Mouse (Mus musculus): ENCODE results near the gene Edrf1. TPM values are rescaled to one million over a fixed set of nuclear protein-coding genes. Genes with fewer than 3 reads are reported as not detected.

The Edrf1 gene
- polyA plus RNA-seq, 2 experiments, result 8.7 to 9.8 TPM

DNA sequence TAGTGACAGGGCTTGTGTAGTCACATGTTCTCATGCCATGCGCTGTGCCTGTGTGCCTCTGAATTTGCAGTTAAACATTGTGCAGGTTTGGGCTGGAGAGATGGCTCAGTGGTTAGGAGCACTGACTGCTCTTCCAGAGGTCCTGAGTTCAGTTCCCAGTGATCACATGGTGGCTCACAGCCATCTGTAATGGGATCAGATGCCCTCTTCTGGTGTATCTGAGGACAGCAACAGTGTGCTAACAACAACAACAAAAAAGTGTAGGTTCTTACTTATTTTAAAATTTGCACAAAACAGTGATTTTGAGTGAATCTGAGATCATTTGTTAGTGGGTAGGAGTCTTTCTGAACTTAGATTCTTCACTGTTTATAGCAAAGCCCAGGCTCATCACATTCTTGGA, 81.2 kb downstream of the Edrf1 start:
- Histone ChIP-seq H3K9me3 (ENCODE audit: control insufficient read depth, low read length) (no peaks in the 10 kb centered on the region), H3K36me3 (replicated peaks; ENCODE audit: control insufficient read depth, insufficient read depth, low read depth) (peaks cover 70% of the 10 kb centered on the region), H3K27ac (no peak overlapping the region), H3K27me3 (ENCODE audit: control insufficient read depth, insufficient read depth, low read length) (no peaks in the 10 kb centered on the region), H3K9ac (replicated peaks) (no peak overlapping the region), H3K4me3 (ENCODE audit: insufficient read depth in 1 of 2, low read depth in 2 of 2, low read length in 2 of 2) (no peak overlapping the region), H3K4me1 (replicated peaks; ENCODE audit: control insufficient read depth in 2 of 2, insufficient read depth in 2 of 2, low read length in 1 of 2) (no peaks in the 10 kb centered on the region), H3K4me2 (ENCODE audit: low read depth) (no peak overlapping the region)
- ATAC-seq (ENCODE audit: insufficient read depth), result no peak
- 97% methylated on average over 1 of the region's 1 CpGs for WGBS (ENCODE audit: insufficient replicate concordance)
- TF ChIP-seq CTCF (IDR thresholded peaks at IDR 0.05; ENCODE audit: low read depth) (peak; percentile 53), EP300 (IDR thresholded peaks at IDR 0.05; ENCODE audit: low read depth) (no peak)
- DNase-seq (ENCODE audit: low read depth in 3 of 3, low spot score in 3 of 3), result no peak

DNA sequence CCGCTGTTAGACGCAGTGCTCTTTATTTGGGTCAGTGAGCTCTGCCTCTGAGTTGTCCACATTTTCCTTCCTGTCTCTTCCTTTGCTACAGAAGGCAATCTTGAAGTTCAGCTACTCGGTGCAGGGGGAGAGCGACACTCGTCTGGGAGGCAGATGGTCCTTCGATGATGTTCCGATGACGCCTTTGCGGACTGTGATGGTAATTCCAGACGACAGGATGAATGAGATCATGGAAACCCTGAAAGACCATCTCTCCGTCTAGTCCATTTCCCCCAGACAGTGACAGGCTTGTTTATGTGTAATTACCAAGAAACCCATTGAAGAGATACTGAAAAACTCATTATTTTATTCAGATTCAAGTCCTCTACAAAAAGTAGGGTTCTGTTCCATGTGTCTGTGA, 83.3 kb downstream of the Edrf1 start:
- WGBS (ENCODE audit: insufficient replicate concordance), result 87% methylated on average over 11 of the region's 11 CpGs

More for the DNA sequence above, 83.3 kb downstream of the Edrf1 start:
- TF ChIP-seq EP300 (IDR thresholded peaks at IDR 0.05; ENCODE audit: low read depth), result no peak
- TF ChIP-seq CTCF (IDR thresholded peaks at IDR 0.05; ENCODE audit: low read depth), result no peak
- DNase-seq (ENCODE audit: low read depth in 3 of 3, low spot score in 3 of 3) (no peak), ATAC-seq (ENCODE audit: insufficient read depth) (no peak)
- Histone ChIP-seq H3K4me1 (replicated peaks; ENCODE audit: control insufficient read depth in 2 of 2, insufficient read depth in 2 of 2, low read length in 1 of 2) (no peaks in the 10 kb centered on the region), H3K36me3 (replicated peaks; ENCODE audit: control insufficient read depth, insufficient read depth, low read depth) (peaks cover 55% of the 10 kb centered on the region), H3K9me3 (ENCODE audit: control insufficient read depth, low read length) (no peaks in the 10 kb centered on the region), H3K4me3 (ENCODE audit: insufficient read depth in 1 of 2, low read depth in 2 of 2, low read length in 2 of 2) (no peak overlapping the region), H3K9ac (replicated peaks) (no peak overlapping the region), H3K27me3 (ENCODE audit: control insufficient read depth, insufficient read depth, low read length) (no peaks in the 10 kb centered on the region), H3K27ac (no peak overlapping the region), H3K4me2 (ENCODE audit: low read depth) (no peak overlapping the region)

Other genes with a start within 250 kb of the Edrf1 start
- gene Tex36, start 35.4 kb upstream of the Edrf1 start, polyA plus RNA-seq (2012; rRNA removed), result not detected in 2 replicates
- not detected in 2 replicates for gene Tex36, start 35.4 kb upstream of the Edrf1 start, polyA plus RNA-seq (2014; fragmentation: Nextera tagmentation; extraction: Ambion mirVana)
- gene Mmp21, start 42.5 kb downstream of the Edrf1 start, polyA plus RNA-seq (2012; rRNA removed), result 0.04 and 0.08 TPM in 2 replicates
- gene Mmp21, start 42.5 kb downstream of the Edrf1 start, polyA plus RNA-seq (2014; fragmentation: Nextera tagmentation; extraction: Ambion mirVana), result not detected in 2 replicates
- gene Bccip, start 71.8 kb downstream of the Edrf1 start, polyA plus RNA-seq (2012; rRNA removed), result 35.0 and 55.4 TPM in 2 replicates
- gene Bccip, start 71.8 kb downstream of the Edrf1 start, polyA plus RNA-seq (2014; fragmentation: Nextera tagmentation; extraction: Ambion mirVana), result 78.5 and 87.7 TPM in 2 replicates
- 162 and 175 TPM in 2 replicates for gene Uros, start 72.5 kb downstream of the Edrf1 start, polyA plus RNA-seq (2012; rRNA removed)
- 184 and 195 TPM in 2 replicates for gene Uros, start 72.5 kb downstream of the Edrf1 start, polyA plus RNA-seq (2014; fragmentation: Nextera tagmentation; extraction: Ambion mirVana)
- 0.04 and 0.05 TPM in 2 replicates for gene Fank1, start 139.3 kb downstream of the Edrf1 start, polyA plus RNA-seq (2012; rRNA removed)
- gene Fank1, start 139.3 kb downstream of the Edrf1 start, polyA plus RNA-seq (2014; fragmentation: Nextera tagmentation; extraction: Ambion mirVana), result 0.11 TPM in 1 of 2 replicates, not detected in the other
- gene Dhx32, start 145.2 kb downstream of the Edrf1 start, polyA plus RNA-seq (2012; rRNA removed), result 5.6 and 6.8 TPM in 2 replicates
- 10.6 and 12.0 TPM in 2 replicates for gene Dhx32, start 145.2 kb downstream of the Edrf1 start, polyA plus RNA-seq (2014; fragmentation: Nextera tagmentation; extraction: Ambion mirVana)

Data from liver, embryonic 14.5 days (tissue).